Mouse (Mus musculus) thymus, postnatal 14 days (tissue): Measurements from ENCODE around the gene Lrmda.

Experiments
- DNase-seq: peaks from one replicate; pipeline ENCODE4 v3.0.0; 2021

Gene Lrmda

GRCm38 (mm10) chr14:22995184-22995935, 975.8 kb downstream of the Lrmda start:
- DNase-seq: no peak

GRCm38 (mm10) chr14:22998906-22999305, 979.4 kb downstream of the Lrmda start:
- DNase-seq: no peak

- DNase-seq: no peak
Measured at GRCm38 (mm10) chr14:23011989-23012388, 992.5 kb downstream of the Lrmda start.

- no peak for DNase-seq
Measured at GRCm38 (mm10) chr14:23014747-23015286, 995.3 kb downstream of the Lrmda start.

- no peak for DNase-seq
Measured at GRCm38 (mm10) chr14:23015321-23016067, 996.0 kb downstream of the Lrmda start.

GRCm38 (mm10) chr14:23016068-23016611, 996.6 kb downstream of the Lrmda start:
- DNase-seq: no peak

GRCm38 (mm10) chr14:23041002-23041401, 1021.5 kb downstream of the Lrmda start:
- DNase-seq: no peak

- no peak for DNase-seq
Measured at GRCm38 (mm10) chr14:23045322-23045721, 1025.8 kb downstream of the Lrmda start.

- DNase-seq: peak; percentile 35
Measured at GRCm38 (mm10) chr14:23046330-23046729, 1026.8 kb downstream of the Lrmda start.

GRCm38 (mm10) chr14:23051441-23051840, 1031.9 kb downstream of the Lrmda start:
- DNase-seq: no peak

GRCm38 (mm10) chr14:23052833-23053592, 1033.5 kb downstream of the Lrmda start:
- no peak for DNase-seq

GRCm38 (mm10) chr14:23057228-23057976, 1037.9 kb downstream of the Lrmda start:
- DNase-seq: no peak

- no peak for DNase-seq
Measured at GRCm38 (mm10) chr14:23057987-23058386, 1038.5 kb downstream of the Lrmda start.

GRCm38 (mm10) chr14:23078719-23079118, 1059.2 kb downstream of the Lrmda start:
- DNase-seq: no peak

GRCm38 (mm10) chr14:23084241-23084773, 1064.8 kb downstream of the Lrmda start:
- no peak for DNase-seq

GRCm38 (mm10) chr14:23084797-23085196, 1065.3 kb downstream of the Lrmda start:
- no peak for DNase-seq

GRCm38 (mm10) chr14:23093306-23093705, 1073.8 kb downstream of the Lrmda start:
- no peak for DNase-seq

- no peak for DNase-seq
Measured at GRCm38 (mm10) chr14:23094546-23095157, 1075.1 kb downstream of the Lrmda start.

- no peak for DNase-seq
Measured at GRCm38 (mm10) chr14:23095158-23096016, 1075.9 kb downstream of the Lrmda start.

- no peak for DNase-seq
Measured at GRCm38 (mm10) chr14:23096017-23096336, 1076.5 kb downstream of the Lrmda start.

GRCm38 (mm10) chr14:23096405-23096804, 1076.9 kb downstream of the Lrmda start:
- no peak for DNase-seq
